Mouse (Mus musculus): Measurements from ENCODE around the gene Zfp626.
"Not testable (repeated sequence)": the region's sequence is repeated elsewhere in the genome, so short reads cannot be mapped to it uniquely, and the experiment has no call there.

Gene Zfp626

GRCm38 (mm10) chr7:27806896-27807295 is at the start of gene Zfp626:
Gene Zfp626 (plus strand): TSS chr7:27807196.
- in situ Hi-C loops (cut with MboI, MseI), result loop anchor here (10.0 kb wide), 1 partner anchor 122 kb away; the partner anchor contains the start of gene Zfp607b

DNA sequence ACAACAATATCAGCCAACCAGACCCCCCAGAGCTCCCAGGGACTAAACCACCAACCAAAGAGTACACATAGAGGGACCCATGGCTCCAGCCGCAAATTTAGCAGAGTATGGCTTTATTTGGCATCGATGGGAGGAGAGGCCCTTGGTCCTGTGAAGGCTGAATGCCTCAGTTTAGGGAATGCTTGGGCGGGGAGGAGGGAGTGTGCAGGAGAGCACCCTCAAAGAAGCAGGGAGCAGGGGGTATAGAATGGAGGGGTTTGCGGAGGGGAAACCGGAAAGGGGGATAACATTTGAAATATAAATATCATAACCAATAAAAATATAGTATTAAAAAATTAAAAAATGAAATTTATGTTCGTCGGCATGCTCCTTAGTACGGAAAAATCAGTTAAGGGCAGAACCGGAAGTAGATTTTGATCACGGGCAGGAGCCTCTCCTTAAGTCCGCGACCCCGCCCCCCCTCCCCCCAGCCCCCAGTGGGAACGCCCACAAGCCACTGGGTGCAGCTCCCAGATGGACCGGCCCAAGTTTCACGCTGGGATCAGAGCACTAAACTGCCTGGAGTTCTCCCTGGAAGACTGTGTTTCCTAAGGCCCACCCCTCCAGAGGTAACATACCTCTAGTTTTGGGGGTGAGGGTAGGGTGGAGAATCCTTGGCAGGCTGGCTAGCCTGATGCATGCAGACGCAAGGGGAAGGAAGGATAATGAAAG is 41.7 kb upstream of the Zfp626 start:
- in situ Hi-C loops (cut with MboI, MseI), result no loop called here

- in situ Hi-C loops (cut with MboI, MseI), result no loop called here
Measured at GRCm38 (mm10) chr7:27789306-27789705, 17.7 kb upstream of the Zfp626 start.

- in situ Hi-C loops (cut with MboI, MseI), result not testable (repeated sequence)
Measured at GRCm38 (mm10) chr7:27793865-27794264, 13.1 kb upstream of the Zfp626 start.

DNA sequence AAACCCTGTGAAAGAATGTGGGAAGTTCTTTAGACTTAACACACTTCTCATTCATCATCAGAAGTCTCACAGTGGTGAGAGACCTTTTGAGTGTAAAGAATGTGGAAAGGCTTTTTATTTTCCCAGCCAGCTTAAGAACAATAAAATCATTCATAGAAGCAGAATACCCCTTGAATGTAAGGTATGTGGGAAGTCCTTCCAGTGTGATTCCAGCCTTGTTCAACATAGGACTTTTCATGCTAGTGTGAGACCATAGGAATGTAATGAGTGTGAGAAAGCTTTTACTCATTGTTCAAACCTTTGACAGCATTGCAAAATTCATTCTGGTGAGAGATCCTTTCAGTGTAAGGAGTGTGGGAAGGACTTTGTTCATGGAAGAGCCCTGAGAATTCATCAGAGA is 12.4 kb upstream of the Zfp626 start:
- in situ Hi-C loops (cut with MboI, MseI), result no loop called here

- in situ Hi-C loops (cut with MboI, MseI), result no loop called here
Measured at GRCm38 (mm10) chr7:27797906-27798811, 8.8 kb upstream of the Zfp626 start.

DNA sequence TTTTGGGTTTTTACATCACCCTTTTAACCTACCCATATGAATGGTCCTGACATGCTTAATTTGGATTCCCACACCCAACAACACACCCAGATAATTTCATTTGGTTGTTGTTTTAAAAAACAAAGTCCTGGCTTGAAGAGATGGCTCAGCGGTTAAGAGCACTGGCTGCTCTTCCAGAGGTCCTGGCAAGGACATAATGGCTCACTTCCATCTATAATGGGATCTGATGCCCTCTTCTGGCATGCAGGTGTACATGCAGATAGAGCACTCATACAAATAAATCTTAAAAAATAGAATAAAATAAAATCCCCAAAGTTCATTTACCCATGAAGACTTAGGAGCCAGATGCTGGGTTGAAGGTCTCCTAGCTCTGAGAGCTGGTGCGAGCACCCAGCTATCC is 5.9 kb upstream of the Zfp626 start:
- in situ Hi-C loops (cut with MboI, MseI), result loop anchor here (5.0 to 10.0 kb wide), 2 partner anchors 69 to 116 kb away; partner anchors contain the start of genes Zfp60 and Zfp607b

GRCm38 (mm10) chr7:27802986-27803385 is 4.0 kb upstream of the Zfp626 start:
- in situ Hi-C loops (cut with MboI, MseI), result loop anchor here (5.0 to 10.0 kb wide), 2 partner anchors 71 to 118 kb away; partner anchors contain the start of genes Zfp60 and Zfp607b

GRCm38 (mm10) chr7:27804297-27805030 is 2.5 kb upstream of the Zfp626 start:
- in situ Hi-C loops (cut with MboI, MseI), result loop anchor here (5.0 to 10.0 kb wide), 2 partner anchors 72 to 120 kb away; partner anchors contain the start of genes Zfp60 and Zfp607b

GRCm38 (mm10) chr7:27807305-27807704 is 309 bp downstream of the Zfp626 start:
- in situ Hi-C loops (cut with MboI, MseI), result loop anchor here (10.0 kb wide), 1 partner anchor 123 kb away; the partner anchor contains the start of gene Zfp607b

- in situ Hi-C loops (cut with MboI, MseI), result no loop called here
Measured at GRCm38 (mm10) chr7:27818526-27819110, 11.6 kb downstream of the Zfp626 start.

DNA sequence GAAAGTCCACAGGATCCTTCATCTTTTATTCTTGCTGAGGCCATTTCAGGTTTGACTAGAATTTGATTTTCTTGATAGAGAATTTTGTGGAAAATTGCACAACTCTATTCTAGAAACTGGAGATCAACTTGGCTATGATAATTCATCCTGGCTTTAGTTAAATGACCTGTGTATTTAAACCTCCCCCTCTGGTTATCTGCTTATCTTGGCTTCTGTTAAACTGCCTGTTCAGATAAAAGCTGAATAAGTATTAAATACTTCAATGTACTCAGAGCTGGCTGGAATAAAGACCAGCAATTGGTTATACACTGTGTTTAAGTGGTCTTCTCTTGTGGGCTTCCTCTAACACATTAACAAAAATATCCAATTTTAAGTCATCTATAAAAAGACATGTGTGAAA is 15.6 kb downstream of the Zfp626 start:
- in situ Hi-C loops (cut with MboI, MseI), result no loop called here

- in situ Hi-C loops (cut with MboI, MseI), result no loop called here
Measured at GRCm38 (mm10) chr7:27834131-27834530, 27.1 kb downstream of the Zfp626 start.

DNA sequence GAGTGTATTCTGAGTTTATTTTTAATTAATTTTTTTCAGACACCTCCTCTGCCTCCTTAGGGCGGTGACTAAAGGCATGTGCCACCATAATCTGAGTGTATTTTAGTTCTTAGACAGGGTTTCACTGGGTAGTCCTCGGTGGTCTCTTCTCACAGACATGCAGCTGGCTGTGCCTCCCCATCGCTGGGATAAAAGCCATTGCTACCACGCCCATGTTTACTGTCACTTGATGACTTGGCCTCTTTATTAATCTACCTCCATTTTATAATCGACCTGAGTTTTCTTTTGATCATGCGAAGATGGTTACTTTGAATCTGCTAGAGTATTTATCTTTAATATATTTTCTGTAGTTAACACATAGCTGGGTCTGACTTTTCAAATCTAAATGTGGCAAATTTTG is 30.9 kb downstream of the Zfp626 start:
- in situ Hi-C loops (cut with MboI, MseI), result no loop called here

DNA sequence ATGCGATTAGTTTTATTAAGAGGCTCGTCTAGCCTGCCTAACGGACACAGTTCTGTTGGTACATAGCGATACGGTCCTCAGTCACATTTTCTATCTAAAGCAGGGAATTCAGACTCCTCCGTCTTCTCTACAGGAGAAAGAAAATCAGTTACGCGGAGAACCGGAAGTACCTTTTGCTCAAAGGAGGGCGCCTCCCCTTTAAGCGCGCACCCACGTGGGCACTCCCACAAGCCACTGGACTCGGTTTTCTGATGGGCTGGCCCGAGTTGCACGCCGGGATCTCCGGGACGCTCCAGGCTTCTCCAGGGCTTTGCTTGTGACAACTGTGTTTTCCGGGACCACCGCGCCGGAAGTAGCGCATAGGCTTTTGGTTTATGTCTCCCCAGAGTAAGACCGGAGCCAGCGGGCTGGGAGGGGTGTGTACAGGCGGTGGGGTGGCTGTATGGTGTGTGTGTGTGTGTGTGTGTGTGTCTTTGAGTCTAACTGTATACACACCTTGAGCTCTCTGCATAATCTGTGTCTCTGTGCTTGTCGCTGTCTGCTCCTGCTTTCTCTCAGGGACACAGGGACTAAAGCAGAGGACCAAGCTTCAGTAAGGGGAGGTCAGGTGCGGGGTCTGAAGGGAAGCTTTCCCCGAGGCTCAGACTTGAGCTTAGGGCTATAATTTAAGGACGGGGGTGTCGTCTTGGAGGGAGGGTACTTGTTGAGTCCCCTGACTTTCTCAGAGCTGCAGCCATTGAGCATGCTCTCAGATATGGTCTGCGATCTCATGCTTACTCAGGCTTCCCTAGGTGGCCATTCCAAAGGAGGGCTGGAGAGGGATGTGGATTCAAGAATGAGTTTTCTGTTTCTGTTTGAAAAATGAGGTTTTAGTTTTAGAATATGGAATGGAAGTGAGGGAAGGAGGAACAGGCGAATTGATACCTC is 31.6 kb downstream of the Zfp626 start, which contains the start of gene Zfp59:
Zfp59 (plus strand) TSS at position 285 of the 927 bp plus-strand sequence.
- in situ Hi-C loops (cut with MboI, MseI), result no loop called here

DNA sequence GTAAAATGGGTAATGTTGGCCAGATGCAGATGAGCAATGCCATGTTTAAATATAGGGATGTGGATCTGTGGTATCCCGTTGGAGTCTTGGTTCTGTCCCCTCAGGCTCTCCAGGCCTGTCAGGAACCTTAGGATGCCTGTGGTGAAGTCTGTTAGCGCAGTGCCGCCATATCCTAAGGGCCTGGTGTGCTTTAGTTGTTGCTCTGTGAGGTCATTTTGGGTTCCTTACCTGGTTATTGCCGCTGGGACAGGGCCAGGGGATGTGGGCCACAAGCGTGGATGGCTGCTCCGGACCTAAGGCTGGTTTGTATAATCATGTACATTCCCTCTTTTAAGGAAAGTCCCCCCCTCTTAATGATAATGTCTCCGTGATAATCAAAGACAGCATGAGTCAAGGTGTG is 32.6 kb downstream of the Zfp626 start:
- in situ Hi-C loops (cut with MboI, MseI), result no loop called here

- in situ Hi-C loops (cut with MboI, MseI), result no loop called here
Measured at GRCm38 (mm10) chr7:27840104-27840503, 33.1 kb downstream of the Zfp626 start.

GRCm38 (mm10) chr7:27857227-27857626 is 50.2 kb downstream of the Zfp626 start, which contains the start of gene Zfp607a:
Gene Zfp607a (plus strand): TSS chr7:27857527.
- in situ Hi-C loops (cut with MboI, MseI), result no loop called here

- in situ Hi-C loops (cut with MboI, MseI), result no loop called here
Measured at GRCm38 (mm10) chr7:27859301-27860251, 52.6 kb downstream of the Zfp626 start.

Measured in T-helper 2 cell (primary cell).